In genomic region chrX:134547330-134547729, GRCm38 (mm10) we compare ENCODE assay signal across 35 mouse cellular contexts.
"Had no signal": no experiment of that assay in that cellular context is flagged by ENCODE, and none has a peak within 500 bp of the region (broad histone marks: within the 10 kb centered on the region; RNA-seq: fewer than 3 reads in every experiment).

No protein-coding gene starts in this region.

- H3K27ac ChIP-seq: heart, embryonic 10.5 days; heart, embryonic 13.5 days; heart, embryonic 15.5 days; hindbrain, embryonic 10.5 days; hindbrain, embryonic 12.5 days; hindbrain, embryonic 13.5 days; hindbrain, embryonic 14.5 days; hindbrain, embryonic 15.5 days; hindbrain, postnatal 0 days; intestine, embryonic 15.5 days; kidney, embryonic 15.5 days; kidney, postnatal 0 days; layer of hippocampus, adult 2 months had no signal

- H3K4me1 ChIP-seq: heart, embryonic 10.5 days; heart, embryonic 12.5 days; heart, embryonic 13.5 days; heart, embryonic 15.5 days; hindbrain, embryonic 10.5 days; hindbrain, embryonic 12.5 days; hindbrain, embryonic 13.5 days; hindbrain, embryonic 15.5 days; intestine, embryonic 15.5 days; kidney, embryonic 15.5 days had no signal

- H3K9ac ChIP-seq: heart, embryonic 12.5 days; heart, embryonic 13.5 days; heart, embryonic 15.5 days; hindbrain, embryonic 12.5 days; hindbrain, embryonic 13.5 days; hindbrain, embryonic 14.5 days; hindbrain, embryonic 15.5 days; intestine, embryonic 15.5 days; kidney, embryonic 15.5 days had no signal

- H3K27me3 ChIP-seq: heart, embryonic 12.5 days; heart, embryonic 13.5 days; heart, embryonic 15.5 days; hindbrain, embryonic 12.5 days; hindbrain, embryonic 13.5 days; hindbrain, embryonic 15.5 days; intestine, embryonic 15.5 days; kidney, embryonic 15.5 days had no signal

- ATAC-seq: hindbrain, embryonic 16.5 days; hindbrain, postnatal 0 days; inflammation-experienced regulatory T-cells, adult 6 months; intestine, embryonic 15.5 days; intestine, embryonic 16.5 days; intestine, postnatal 0 days had no signal

- H3K9me3 ChIP-seq: heart, embryonic 10.5 days; heart, embryonic 13.5 days; heart, embryonic 15.5 days; hindbrain, embryonic 10.5 days; hindbrain, embryonic 12.5 days; hindbrain, embryonic 13.5 days; hindbrain, embryonic 15.5 days; intestine, embryonic 15.5 days; kidney, embryonic 15.5 days had no signal

- H3K4me2 ChIP-seq: heart, embryonic 11.5 days; heart, embryonic 12.5 days; heart, embryonic 13.5 days; heart, embryonic 15.5 days; hindbrain, embryonic 12.5 days; hindbrain, embryonic 13.5 days; hindbrain, embryonic 14.5 days; hindbrain, embryonic 15.5 days; intestine, embryonic 15.5 days; kidney, embryonic 15.5 days had no signal

- H3K4me3 ChIP-seq: heart, embryonic 10.5 days; heart, embryonic 12.5 days; heart, embryonic 13.5 days; heart, embryonic 15.5 days; hindbrain, embryonic 10.5 days; hindbrain, embryonic 12.5 days; hindbrain, embryonic 13.5 days; hindbrain, embryonic 15.5 days; intestine, embryonic 15.5 days; kidney, embryonic 15.5 days; layer of hippocampus, adult 2 months had no signal

- H3K36me3 ChIP-seq: heart, embryonic 10.5 days; heart, embryonic 12.5 days; heart, embryonic 13.5 days; heart, embryonic 15.5 days; hindbrain, embryonic 10.5 days; hindbrain, embryonic 12.5 days; hindbrain, embryonic 13.5 days; hindbrain, embryonic 15.5 days; intestine, embryonic 15.5 days; kidney, embryonic 15.5 days had no signal

- DNase-seq: heart, postnatal 10 days; heart, postnatal 14 days; heart, postnatal 36 days; heart, postnatal 4 days; kidney, adult 11 months; kidney, adult 18-20 months; kidney, adult 2 months; kidney, adult 8-10 months; kidney, adult 9 months; kidney, postnatal 10 days; kidney, postnatal 14 days; kidney, postnatal 25 days; kidney, postnatal 36 days; kidney, postnatal 4 days; layer of hippocampus, adult 9-11 months; layer of hippocampus, postnatal 36 days had no signal
